Mouse (Mus musculus) lung, postnatal 0 days (tissue): Measurements from ENCODE around the gene Rb1.

Source experiments
- CTCF ChIP-seq: IDR thresholded peaks from 2 replicates; pipeline ENCODE4 v1.5.1; 2016; ENCODE audit warnings: antibody characterized with exemption, mild to moderate bottlenecking
- EP300 ChIP-seq: IDR thresholded peaks from 2 replicates; pipeline ENCODE4 v1.6.1; 2016; ENCODE audit warnings: antibody characterized with exemption, mild to moderate bottlenecking, control low read depth

DNA sequence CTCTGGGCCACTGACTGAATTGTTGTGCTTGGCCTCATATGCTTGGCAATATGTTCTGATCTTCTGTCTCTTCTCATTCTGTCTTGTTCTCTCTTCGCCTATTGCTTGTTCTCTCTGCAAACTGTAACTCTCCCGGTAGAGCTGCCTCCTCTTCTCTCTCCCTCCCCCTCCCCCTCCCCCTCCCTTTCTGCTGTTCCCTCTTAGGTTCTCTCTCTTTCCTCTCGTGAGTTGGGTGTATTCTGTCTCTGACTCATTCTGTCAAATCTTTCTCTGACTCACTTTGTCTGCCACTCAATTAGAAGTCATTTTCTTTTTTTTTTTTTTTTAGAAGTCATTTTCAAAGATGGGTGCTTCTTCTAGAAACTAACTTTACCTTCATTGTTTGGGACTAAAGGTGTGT lies 178.9 kb downstream of the Rb1 start:
- TF ChIP-seq CTCF (no peak), EP300 (no peak)
